Mouse (Mus musculus) cerebellum, adult 11 months (tissue): ENCODE measurements at regions not wholly inside any gene's neighbourhood (a gene's known extent, or its start where the extent isn't known, plus 50 kb on each side); places are given as distances from the start of the nearest gene placed in this dataset.

Experiments used
- DNase-seq: peaks from one replicate; pipeline ENCODE4 v3.0.0; 2022

DNA sequence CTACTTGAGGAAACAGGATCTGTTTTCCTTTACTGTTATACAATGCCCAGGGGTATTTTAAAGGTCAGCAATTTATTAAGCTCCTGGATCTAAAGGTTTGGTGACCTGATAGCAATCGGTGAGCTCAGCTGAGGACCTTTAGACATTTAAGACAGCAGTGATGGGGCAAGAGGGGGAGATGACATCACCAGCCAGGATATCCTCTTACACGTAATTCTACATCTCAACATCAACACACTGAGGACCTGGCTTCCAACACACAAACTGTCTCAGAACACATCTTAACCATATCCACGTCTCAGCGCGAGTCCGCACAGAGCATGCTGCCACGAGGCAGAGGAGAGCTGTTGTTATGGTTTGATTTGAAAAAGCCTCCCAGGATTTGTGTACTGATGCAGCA is 69.2 kb downstream of the Nhlrc3 start:
- no peak for DNase-seq

DNA sequence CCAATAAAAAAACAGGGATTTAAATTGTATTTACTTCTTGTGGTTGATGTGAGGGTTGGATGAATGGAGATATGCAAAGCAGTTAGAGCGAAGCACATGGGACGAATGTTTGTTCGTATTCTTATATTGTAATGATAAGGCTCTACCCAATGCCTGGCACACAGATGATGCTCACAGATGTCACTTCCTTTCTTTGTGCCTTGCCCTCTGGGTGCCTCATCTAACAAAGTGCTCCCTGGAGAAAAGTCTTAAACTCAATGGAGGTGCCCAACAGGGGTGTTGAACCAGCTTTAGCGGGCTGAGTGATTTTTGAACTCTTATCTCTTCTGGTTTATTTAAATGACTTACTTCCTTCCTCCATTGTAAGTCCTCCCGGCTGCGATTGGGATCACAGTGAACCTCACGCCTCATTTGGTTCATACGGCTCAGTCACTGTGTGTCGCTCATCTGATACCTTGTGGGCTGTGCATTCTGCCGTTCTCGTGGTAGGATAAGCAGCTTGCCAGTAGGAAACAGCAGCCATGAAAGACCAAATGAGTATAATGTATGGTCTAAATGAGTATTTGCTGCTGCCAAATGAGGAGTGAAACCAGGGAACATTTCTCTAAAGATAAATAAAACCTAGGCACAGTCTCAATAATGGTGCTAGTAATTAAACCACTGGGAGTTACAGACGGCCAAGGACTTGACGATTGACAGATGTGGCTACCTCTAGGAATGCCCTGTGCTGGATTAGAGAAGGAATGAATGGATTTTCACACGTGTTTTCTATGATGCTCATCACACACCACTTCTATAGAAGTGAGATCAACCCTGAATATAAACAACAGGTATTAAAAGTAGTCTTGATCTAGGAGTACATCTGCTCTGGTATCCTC is 81.2 kb downstream of the Nhlrc3 start:
- DNase-seq = no peak

GRCm38 (mm10) chr3:53379519-53380181 is 83.5 kb downstream of the Nhlrc3 start:
- no peak for DNase-seq

- DNase-seq = no peak
Observed at GRCm38 (mm10) chr3:53376864-53377447, 86.2 kb downstream of the Nhlrc3 start.

GRCm38 (mm10) chr3:53372887-53373286 is 90.2 kb downstream of the Nhlrc3 start:
- no peak for DNase-seq

DNA sequence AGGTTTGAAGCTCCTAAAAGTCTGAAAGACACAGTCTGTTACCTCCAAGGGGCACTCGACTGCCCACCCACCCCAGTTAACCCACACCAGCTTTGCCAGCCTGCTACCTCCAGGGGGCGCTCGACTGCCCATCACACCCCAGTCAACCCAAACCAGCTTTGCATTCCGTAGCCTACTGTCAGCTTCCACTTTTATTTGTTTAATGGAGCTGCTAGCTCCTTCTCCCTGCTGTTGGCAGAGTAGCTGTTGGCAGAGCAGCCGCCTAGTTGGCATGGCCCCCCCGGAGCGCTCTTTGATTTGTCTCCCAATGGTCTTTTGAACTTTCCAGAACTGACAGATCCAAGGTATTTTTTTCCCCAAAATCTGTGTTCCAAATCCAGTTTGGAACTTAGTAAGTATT is 91.2 kb downstream of the Nhlrc3 start:
- peak; percentile 16 for DNase-seq

DNA sequence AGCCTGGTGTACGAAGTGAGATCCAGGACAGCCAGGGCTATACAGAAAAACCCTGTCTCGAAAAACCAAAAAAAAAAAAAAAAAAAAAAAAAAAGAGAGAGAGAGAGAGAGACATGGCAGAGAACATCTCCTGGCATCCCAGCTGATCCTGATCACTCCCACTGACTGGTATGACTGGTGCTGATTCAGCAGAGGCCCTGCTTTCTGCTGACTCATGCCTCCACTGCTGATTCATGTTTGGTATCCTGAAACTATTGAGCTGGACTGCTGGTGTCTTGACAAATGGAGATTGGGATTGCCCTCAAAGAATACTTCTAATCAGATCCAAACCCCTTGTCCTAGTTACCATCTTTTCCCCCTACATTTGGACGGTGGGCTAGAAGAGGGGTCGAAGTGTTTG is 101.9 kb downstream of the Nhlrc3 start:
- no peak for DNase-seq

- DNase-seq = no peak
Observed at GRCm38 (mm10) chr3:53353693-53354092, 109.4 kb downstream of the Nhlrc3 start.

DNA sequence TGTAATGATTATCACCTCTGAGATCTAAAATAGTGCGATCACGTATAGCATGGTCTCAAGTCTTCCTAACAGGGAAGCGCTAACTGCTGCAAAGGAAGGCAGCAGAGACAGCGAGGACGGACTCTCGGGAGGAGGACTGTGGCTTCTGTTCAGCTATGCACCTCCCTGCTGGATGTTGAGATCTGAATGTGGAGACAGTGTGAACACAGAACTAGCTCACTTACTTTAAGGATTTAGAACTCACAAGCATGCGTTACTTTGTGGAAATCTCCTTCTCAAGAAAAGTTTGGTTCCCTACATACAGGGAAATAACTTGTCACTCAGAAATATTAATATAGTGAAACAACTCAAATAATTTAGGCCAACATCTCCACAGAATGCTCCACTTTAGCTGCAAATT is 109.8 kb downstream of the Nhlrc3 start:
- DNase-seq = no peak

GRCm38 (mm10) chr3:53343638-53344037 is 119.5 kb downstream of the Nhlrc3 start:
- no peak for DNase-seq

DNA sequence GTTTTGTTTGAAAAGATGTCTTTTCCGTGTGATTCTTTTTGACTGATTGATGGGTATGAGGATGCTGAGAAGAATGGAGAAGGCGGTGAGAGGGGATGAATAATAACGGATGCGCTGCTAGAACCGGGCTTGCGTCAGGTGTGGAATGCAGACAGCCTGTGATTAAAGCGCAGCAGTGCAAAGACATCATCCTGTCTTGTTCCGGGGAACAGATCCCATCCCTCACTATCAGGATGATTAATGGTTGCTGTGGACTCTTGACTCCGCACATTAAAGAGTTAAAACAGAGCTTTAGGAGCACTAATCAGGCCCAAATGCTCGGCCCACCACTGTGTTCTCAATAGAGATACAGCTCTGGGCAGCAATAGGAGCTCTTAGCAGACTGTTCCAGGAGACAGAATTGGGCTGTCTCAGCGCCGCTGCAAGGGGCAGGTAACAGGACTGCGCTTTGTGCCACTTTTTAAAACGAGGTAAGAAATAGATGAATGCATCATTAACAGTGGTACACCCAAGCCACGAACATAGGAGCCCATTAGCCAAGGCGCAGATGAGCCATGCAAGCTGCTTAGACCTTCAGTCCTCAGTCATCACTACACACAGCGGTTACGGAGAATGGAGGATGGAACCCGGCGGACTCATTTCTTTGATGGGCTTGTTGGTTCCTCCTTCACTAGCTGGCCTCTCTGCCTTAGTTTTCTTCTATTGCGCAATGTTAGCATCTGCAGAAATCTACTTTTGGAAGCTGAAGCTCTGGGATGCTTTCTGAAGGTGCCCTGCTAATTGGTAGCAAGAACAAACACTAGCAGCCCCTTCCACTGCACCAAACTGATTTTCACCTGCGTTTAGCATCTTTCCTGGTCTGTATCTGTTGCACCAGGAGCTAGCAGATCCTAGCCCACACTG is 121.6 kb downstream of the Nhlrc3 start:
- DNase-seq = no peak

- DNase-seq = no peak
Observed at GRCm38 (mm10) chr3:53338571-53338970, 124.6 kb downstream of the Nhlrc3 start.

DNA sequence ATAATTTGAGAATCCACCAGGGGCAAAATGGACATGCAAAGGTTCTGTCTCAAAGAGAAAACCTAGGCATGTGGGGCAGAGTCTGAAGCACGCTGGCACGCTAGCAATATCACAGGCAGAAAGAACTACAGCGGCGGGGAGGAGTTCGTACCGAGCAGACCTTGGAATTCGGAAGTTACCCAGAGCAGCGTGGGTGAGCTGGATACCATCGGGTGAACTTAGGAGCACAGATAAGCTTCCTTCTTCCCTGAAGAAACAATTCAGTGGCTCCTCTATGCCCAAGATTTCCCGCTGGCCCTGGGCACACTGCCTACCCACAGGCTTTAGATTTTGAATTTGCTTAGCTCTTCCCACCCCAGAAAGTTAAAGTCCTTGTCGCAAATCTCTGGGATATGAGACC is 129.1 kb downstream of the Nhlrc3 start:
- DNase-seq = peak; percentile 32

- no peak for DNase-seq
Observed at GRCm38 (mm10) chr3:53329528-53329927, 133.6 kb downstream of the Nhlrc3 start.

- DNase-seq = no peak
Observed at GRCm38 (mm10) chr3:53327424-53327823, 135.7 kb downstream of the Nhlrc3 start.

- no peak for DNase-seq
Observed at GRCm38 (mm10) chr3:53326967-53327366, 136.2 kb downstream of the Nhlrc3 start.

DNA sequence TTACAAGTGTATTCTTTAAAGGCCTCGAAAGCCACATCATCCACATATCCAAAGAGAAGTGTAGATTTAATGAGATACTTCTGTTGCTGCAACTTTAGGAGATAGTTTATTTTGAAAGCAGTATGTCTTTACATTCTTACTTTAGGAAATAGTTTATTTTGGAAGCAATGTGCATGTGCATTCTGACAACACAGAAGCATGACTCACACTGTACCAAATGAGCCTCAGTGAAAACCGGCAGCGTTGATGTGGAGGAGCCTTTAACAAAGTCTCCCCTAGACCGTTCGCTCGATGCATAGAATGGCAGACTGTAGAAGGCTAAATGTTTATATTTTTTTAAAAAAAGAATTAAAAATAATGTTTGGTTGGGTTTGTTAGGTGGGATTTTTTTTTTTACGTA is 138.1 kb downstream of the Nhlrc3 start:
- DNase-seq = no peak

DNA sequence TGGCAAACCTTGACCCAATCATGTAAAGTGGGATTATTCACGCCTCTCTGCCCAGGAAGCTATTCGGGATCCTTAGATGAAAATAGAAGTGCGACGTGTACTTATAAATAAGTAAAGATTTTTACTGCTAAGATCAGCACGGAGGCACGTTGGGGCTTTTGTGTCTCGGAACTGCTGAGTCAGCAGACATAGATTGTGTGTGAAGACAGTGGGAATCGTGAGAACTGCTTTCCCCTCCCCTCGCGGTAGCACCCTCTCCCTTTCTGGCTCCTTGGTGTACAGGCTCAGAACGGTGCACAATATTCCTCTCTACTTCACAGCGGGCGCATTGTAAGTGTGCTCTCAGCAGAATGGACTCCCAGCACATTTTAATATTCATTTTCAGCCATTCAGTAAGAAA is 138.7 kb downstream of the Nhlrc3 start:
- no peak for DNase-seq

DNA sequence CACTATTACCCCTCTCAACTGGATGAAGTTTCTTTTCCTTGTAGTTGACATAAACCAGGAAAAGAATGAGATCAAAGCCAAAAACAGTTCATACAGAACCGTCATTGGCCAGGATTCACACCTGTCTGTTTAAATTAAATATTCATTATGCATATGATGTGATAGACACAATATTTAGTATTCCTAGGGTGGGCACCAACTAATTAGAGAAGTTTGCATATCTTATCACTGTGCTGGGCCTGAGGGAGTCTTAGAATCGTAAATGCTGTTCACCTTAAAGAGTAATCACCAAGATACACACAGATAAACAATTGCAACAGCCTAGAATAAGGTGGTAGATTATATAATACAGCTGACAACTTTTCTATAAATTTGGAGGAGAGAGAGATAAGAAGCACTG is 147.7 kb downstream of the Nhlrc3 start:
- DNase-seq = no peak
